Mouse (Mus musculus): ENCODE measurements around the gene Rpf1. TPM values are rescaled to one million over a fixed set of nuclear protein-coding genes. Genes with fewer than 3 reads are reported as not detected.
A peak's percentile ranks its signal among the peaks of the same experiment; 100 is the strongest.

The Rpf1 gene
- 43.2 and 44.9 TPM in 2 replicates for polyA plus RNA-seq (2015; fragmentation: Nextera tagmentation; extraction: Ambion mirVana)

DNA sequence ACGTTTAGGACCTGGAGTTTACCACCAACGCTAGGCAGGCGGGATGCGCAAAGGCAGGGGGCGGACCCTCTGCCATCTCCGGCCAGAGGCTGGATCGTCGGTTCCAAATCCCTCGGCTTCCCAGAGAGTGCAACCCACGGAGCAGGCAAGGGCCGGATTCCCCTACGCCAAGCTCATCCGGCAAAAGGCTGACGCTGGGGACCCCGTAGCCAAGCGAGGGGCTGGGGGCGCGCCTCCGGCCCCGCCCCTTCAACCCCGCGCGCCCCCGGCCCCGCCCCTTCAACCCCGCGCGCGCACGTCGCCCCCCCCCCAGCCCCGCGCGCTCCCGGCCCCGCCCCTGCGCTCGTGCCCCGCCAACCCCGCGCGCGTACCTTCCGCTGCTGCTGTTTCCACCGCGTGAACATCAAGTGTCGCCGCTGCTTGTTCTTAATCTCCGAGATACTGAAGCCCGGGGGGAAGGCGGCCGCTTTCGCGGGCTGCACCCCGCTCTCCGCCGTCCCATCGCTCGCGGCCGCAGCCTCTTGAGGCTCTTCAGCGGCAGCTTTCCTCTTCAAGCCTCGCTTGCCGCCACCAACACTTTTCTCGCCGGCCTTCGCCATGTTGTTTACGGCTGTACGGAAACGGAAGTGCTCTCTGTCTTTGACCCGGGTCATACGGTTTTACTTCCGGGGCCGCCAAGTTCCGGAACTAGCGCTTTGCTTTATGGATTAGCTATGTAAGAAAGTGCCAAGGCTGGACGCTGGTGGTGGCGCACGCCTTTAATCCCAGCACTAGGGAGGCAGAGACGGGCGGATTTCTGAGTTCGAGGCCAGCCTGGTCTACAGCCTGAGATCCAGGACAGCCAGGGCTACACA lies at the start of gene Rpf1:
TSS of gene Rpf1 (minus strand) at position 632 of the 854 bp plus-strand sequence.
- H3K9me3 ChIP-seq = no peaks in the 10 kb centered on the region
- H3K4me1 ChIP-seq = peaks cover 3% of the 10 kb centered on the region; the same call in 1 of the 2 replicates
- peak within 1 kb of the TSS; percentile 77 for H3K9ac ChIP-seq
- peak within 1 kb of the TSS; percentile 99 for H3K27ac ChIP-seq
- H3K4me2 ChIP-seq = peak within 1 kb of the TSS; percentile 61
- under 1% methylated on average over 65 of the region's 82 CpGs for WGBS
- peak within 1 kb of the TSS; percentile 78 for H3K4me3 ChIP-seq
- peaks cover 16% of the 10 kb centered on the region for H3K36me3 ChIP-seq
- H3K27me3 ChIP-seq = no peaks in the 10 kb centered on the region
- ATAC-seq (ENCODE audit: insufficient number of reproducible peaks, low FRiP score, low TSS enrichment, low read depth) = peak; percentile 95

DNA sequence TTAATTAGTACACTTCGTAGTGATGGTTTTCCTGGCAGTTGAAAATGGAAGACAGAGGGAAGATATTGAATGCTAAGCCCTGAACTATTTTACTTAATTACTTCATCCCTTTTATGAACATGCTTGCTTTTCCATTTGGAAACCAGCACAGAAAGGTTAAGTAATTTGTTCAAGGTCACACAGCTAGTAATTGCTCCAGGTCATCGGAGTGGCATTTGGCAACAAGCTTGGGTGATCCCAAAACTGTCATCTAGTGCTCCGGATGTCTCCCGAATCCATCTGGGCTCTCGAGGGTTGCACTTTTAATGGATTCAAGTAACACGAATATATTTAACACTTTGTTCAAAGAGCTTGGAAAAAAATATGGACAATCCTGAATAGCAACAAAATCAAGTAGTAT lies 49.7 kb upstream of the Rpf1 start:
- H3K36me3 ChIP-seq = no peaks in the 10 kb centered on the region
- ATAC-seq (ENCODE audit: insufficient number of reproducible peaks, low FRiP score, low TSS enrichment, low read depth) = no peak
- H3K4me3 ChIP-seq = no peak overlapping the region
- H3K4me2 ChIP-seq = no peak overlapping the region
- H3K4me1 ChIP-seq = no peaks in the 10 kb centered on the region
- H3K27ac ChIP-seq = no peak overlapping the region
- H3K9me3 ChIP-seq = no peaks in the 10 kb centered on the region
- no peaks in the 10 kb centered on the region for H3K27me3 ChIP-seq
- H3K9ac ChIP-seq = no peak overlapping the region
- WGBS = 87% methylated on average over 6 of the region's 6 CpGs

DNA sequence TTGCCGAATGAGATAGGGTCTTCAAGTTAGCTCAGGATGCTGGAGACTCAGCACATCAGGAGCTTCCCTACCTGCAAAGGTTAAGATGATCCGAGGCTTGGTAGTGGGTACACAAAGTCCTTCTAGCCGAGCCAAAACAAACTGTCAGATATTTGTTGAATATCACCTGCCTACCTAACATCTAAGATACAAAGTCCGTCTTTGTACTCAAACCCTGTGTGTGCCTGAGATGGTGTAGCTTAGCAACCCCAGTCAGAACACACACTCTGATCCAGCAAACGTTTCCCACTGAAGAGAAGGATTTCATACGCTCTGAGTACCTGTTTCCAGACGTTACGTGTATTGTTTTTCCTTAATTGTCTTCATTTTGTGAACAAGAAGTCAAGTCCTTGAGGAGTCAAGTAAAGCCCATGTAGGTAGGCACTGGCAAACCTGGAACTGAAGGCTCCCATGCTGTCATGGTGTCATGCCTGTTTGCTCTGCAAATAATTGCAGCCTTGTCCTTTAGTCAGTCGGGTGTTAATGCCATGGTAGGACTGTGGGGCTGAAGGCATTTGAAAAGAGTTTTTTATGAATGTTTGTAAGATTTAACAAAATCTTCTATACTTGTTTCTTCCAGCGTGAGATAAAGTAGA lies 49.0 kb upstream of the Rpf1 start, which contains the start of gene Uox:
TSS of gene Uox (plus strand) at position 279 of the 635 bp plus-strand sequence.
- Histone ChIP-seq H3K4me2 (no peak within 1 kb of the TSS), H3K9ac (no peak within 1 kb of the TSS), H3K9me3 (no peaks in the 10 kb centered on the region), H3K4me1 (no peaks in the 10 kb centered on the region), H3K36me3 (no peaks in the 10 kb centered on the region), H3K27ac (no peak within 1 kb of the TSS), H3K27me3 (no peaks in the 10 kb centered on the region), H3K4me3 (no peak within 1 kb of the TSS)
- ATAC-seq (ENCODE audit: insufficient number of reproducible peaks, low FRiP score, low TSS enrichment, low read depth) = no peak
- WGBS = 83% methylated on average over 10 of the region's 10 CpGs

DNA sequence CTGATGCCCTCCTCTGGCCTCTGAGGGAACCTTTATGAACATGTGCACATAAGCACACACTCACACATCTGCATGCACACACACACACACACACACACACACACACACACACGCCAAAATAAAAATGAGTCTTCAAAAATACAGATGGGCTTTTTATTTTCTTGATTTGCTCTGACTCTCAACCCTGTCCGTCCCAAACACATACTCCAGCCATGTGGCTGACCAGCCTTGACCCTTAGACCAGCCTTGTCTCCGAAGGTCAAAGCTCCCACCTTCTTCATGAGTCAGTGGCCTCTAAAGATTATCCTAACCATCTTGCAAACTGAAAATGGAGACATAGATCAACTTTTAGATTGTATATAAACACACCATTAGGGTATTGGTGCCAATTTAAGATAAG lies 48.4 kb upstream of the Rpf1 start:
- H3K4me3 ChIP-seq = no peak overlapping the region
- WGBS = 95% methylated on average over 3 of the region's 3 CpGs
- H3K9ac ChIP-seq = no peak overlapping the region
- no peaks in the 10 kb centered on the region for H3K27me3 ChIP-seq
- H3K4me1 ChIP-seq = no peaks in the 10 kb centered on the region
- no peaks in the 10 kb centered on the region for H3K9me3 ChIP-seq
- H3K36me3 ChIP-seq = no peaks in the 10 kb centered on the region
- H3K4me2 ChIP-seq = no peak overlapping the region
- no peak overlapping the region for H3K27ac ChIP-seq
- no peak for ATAC-seq (ENCODE audit: insufficient number of reproducible peaks, low FRiP score, low TSS enrichment, low read depth)

DNA sequence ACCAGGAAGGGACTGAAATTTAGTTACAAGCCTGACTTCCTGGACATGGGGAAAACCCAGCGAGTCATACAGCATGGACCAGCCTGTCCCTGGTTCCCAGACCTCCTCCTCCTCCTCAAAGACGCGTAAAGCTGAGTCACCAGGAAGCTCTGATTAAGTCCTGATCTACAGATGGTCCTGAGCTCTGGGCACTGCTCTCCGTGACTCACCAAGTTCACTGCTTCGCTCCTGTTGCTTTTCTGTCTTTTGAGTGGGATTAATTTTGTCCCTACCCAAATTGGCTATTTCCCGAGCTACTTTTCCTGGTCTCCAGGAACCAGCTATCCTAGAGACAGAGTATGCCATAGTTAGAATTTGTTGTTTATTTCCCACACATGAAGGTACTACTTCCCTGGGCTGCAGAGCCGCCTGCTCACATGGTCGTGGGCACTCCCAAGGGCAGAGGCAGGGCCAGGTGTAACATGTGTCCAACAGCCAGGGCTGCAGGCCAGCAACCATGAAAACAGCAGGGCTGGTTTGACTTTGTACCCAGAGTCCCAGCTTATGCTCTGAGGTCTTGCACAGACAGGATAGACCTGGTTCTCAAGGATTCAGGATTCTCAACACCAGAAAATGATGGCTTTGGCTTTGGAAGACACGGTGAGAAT lies 46.8 kb upstream of the Rpf1 start:
- Histone ChIP-seq H3K4me1 (no peaks in the 10 kb centered on the region), H3K9me3 (no peaks in the 10 kb centered on the region), H3K27ac (no peak overlapping the region), H3K4me2 (no peak overlapping the region), H3K36me3 (no peaks in the 10 kb centered on the region), H3K9ac (no peak overlapping the region), H3K27me3 (no peaks in the 10 kb centered on the region), H3K4me3 (no peak overlapping the region)
- WGBS = 52% methylated on average over 9 of the region's 9 CpGs
- ATAC-seq (ENCODE audit: insufficient number of reproducible peaks, low FRiP score, low TSS enrichment, low read depth) = no peak

DNA sequence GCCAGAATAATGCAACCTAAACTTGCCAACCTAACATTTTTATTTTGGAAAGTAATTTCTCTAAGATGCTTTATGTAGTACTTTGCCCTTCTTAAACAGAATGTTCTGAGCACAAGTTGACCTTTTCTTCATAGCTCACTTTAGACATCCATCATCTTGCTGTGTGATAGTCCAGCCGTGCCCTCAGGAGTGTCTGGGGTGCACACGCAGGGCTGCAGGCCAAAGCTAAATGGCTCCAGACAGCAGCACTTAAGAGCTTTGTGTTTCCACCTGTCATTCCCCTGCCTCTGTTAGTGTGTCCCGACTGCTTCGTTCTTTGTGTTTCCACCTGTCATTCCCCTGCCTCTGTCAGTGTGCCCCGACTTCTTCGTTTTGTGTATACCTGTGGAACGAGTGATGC lies 46.1 kb upstream of the Rpf1 start:
- Histone ChIP-seq H3K9me3 (no peaks in the 10 kb centered on the region), H3K4me1 (no peaks in the 10 kb centered on the region), H3K4me2 (no peak overlapping the region), H3K4me3 (no peak overlapping the region), H3K27ac (no peak overlapping the region), H3K36me3 (no peaks in the 10 kb centered on the region), H3K27me3 (no peaks in the 10 kb centered on the region), H3K9ac (no peak overlapping the region)
- 55% methylated on average over 7 of the region's 7 CpGs for WGBS
- ATAC-seq (ENCODE audit: insufficient number of reproducible peaks, low FRiP score, low TSS enrichment, low read depth) = no peak

DNA sequence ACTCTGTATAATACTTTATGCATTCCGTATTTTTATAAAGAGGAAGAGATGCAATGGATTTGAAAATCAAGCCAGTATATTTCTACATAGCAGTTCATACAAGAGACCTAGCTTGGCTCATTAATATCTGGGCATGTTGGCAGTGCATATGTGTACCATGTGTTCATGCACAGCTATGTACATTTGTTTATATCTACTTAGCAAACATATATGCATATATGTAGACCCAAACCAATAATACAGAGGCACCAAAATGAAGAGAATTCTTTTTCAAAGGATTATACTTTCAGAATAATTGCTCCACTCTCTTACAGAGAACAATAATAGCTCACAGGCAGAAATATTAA lies 43.8 kb upstream of the Rpf1 start:
- no peaks in the 10 kb centered on the region for H3K4me1 ChIP-seq
- ATAC-seq (ENCODE audit: insufficient number of reproducible peaks, low FRiP score, low TSS enrichment, low read depth) = no peak

DNA sequence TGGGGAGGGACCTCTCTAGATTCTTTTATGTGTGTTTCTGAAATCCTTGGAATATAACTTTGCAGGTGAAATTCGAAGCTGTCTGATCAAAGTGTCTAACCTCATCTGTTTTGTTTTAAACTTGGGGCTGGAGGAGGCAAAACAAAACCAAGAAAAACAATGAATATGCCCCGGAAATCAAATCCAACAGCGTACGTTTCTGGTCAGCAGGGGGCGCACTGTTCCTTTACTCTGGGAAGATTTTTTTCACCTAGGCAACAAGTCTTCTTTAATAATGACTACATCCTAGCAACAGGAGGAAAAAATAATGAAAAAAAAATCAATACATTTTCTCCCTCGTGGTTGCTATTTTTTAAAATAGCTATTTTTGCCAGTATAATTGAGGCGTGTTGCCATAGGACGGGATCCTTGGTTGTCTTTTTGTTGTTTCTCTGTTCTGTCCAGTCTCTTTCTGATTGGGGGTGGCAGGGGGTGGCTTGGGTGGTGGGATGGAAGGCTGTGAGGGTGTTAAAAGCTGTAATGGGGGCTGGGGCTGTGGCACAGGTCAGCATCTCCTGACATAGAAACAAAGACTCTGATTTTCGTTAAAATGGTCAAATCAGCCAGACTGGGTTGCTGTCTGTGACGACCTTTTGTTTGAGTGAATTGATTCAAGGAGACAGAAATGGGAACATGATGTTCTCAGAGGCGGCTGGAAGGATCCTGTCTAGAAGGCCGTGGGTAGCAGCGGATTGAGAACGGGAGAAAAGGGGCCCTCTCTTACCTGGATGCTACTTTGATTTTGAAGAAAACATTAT lies 43.2 kb upstream of the Rpf1 start:
- Histone ChIP-seq H3K4me2 (no peak overlapping the region), H3K36me3 (no peaks in the 10 kb centered on the region), H3K9me3 (no peaks in the 10 kb centered on the region), H3K9ac (no peak overlapping the region), H3K4me1 (no peaks in the 10 kb centered on the region), H3K27me3 (no peaks in the 10 kb centered on the region), H3K27ac (no peak overlapping the region), H3K4me3 (no peak overlapping the region)
- no peak for ATAC-seq (ENCODE audit: insufficient number of reproducible peaks, low FRiP score, low TSS enrichment, low read depth)
- whole genome bisulfite sequencing = 42% methylated on average over 14 of the region's 14 CpGs

More for the DNA sequence above, 43.8 kb upstream of the Rpf1 start:
- 95% methylated on average over 1 of the region's 1 CpGs for WGBS
- Histone ChIP-seq H3K36me3 (no peaks in the 10 kb centered on the region), H3K4me2 (no peak overlapping the region), H3K27ac (no peak overlapping the region), H3K9ac (no peak overlapping the region), H3K4me3 (no peak overlapping the region), H3K27me3 (no peaks in the 10 kb centered on the region), H3K9me3 (no peaks in the 10 kb centered on the region)

DNA sequence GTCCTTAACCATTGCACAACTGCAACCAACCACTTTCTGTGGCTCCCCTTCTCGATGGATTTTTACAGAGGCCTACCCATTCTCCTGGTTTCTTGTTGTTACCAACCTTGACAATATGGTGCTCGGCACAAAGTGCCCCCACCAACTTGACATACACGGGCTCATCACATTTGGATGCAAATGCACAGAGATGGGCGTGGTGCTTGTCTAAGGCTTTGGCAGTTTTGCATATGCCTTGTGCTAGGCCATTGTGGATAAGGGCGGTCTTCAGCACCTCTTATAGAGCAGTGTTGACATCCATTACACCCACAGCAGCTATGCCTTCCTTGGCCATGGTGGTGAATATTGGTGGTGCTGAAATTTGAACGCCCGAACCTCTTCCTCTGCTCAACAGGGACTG lies 41.7 kb upstream of the Rpf1 start:
- no peaks in the 10 kb centered on the region for H3K9me3 ChIP-seq
- 89% methylated on average over 7 of the region's 7 CpGs for WGBS
- H3K27me3 ChIP-seq = no peaks in the 10 kb centered on the region
- H3K27ac ChIP-seq = no peak overlapping the region
- no peak overlapping the region for H3K9ac ChIP-seq
- no peak overlapping the region for H3K4me2 ChIP-seq
- ATAC-seq (ENCODE audit: insufficient number of reproducible peaks, low FRiP score, low TSS enrichment, low read depth) = no peak
- H3K4me1 ChIP-seq = no peaks in the 10 kb centered on the region
- no peaks in the 10 kb centered on the region for H3K36me3 ChIP-seq
- no peak overlapping the region for H3K4me3 ChIP-seq

DNA sequence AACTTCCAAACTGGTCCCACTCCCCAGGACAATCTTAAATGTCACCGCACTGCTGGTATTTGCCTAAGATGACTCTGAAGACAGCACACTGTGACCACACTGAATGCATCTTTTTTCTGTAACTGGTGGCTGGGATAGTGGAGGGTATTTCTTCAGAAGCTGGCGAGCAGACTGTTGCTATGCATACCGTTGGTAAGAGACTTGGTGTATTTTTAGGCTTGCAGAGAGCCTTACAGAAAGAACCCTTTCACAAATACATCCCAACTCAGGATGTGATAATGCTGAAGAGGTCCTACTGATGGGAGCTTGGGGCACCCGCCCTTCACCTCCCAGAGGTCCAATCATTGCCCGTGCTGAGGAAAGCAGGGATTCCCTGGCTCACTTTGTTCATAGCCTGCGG lies 36.3 kb upstream of the Rpf1 start:
- ATAC-seq (ENCODE audit: insufficient number of reproducible peaks, low FRiP score, low TSS enrichment, low read depth) = no peak
- WGBS = 77% methylated on average over 6 of the region's 6 CpGs
- Histone ChIP-seq H3K27me3 (no peaks in the 10 kb centered on the region), H3K4me1 (no peaks in the 10 kb centered on the region), H3K36me3 (no peaks in the 10 kb centered on the region), H3K4me2 (no peak overlapping the region), H3K27ac (no peak overlapping the region), H3K9me3 (no peaks in the 10 kb centered on the region), H3K9ac (no peak overlapping the region), H3K4me3 (no peak overlapping the region)

DNA sequence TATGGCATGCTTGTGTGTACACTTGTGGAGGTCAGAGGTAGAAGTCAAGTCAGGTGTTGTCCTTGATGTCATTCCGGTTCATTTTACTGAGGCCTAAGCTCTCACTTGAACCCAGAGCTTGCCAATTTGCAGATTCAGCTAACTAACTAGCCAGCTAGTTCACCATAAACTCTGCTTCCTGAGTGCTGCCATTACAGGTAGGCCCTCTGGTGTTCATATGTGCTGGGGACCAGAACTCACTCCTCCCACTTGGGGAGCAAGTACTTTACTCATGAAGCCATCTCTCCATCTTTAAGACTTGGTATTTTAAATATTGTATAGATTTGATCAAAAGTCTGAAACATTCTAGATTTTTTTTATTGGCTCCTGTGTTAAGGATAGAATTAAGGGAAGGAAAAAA lies 35.3 kb upstream of the Rpf1 start:
- no peaks in the 10 kb centered on the region for H3K4me1 ChIP-seq
- H3K4me2 ChIP-seq = no peak overlapping the region
- no peak for ATAC-seq (ENCODE audit: insufficient number of reproducible peaks, low FRiP score, low TSS enrichment, low read depth)
- no peak overlapping the region for H3K27ac ChIP-seq
- no peaks in the 10 kb centered on the region for H3K27me3 ChIP-seq
- H3K9ac ChIP-seq = no peak overlapping the region
- H3K9me3 ChIP-seq = no peaks in the 10 kb centered on the region
- H3K4me3 ChIP-seq = no peak overlapping the region
- no peaks in the 10 kb centered on the region for H3K36me3 ChIP-seq
- WGBS = 71% methylated on average over 1 of the region's 1 CpGs
